In the genomic region with DNA sequence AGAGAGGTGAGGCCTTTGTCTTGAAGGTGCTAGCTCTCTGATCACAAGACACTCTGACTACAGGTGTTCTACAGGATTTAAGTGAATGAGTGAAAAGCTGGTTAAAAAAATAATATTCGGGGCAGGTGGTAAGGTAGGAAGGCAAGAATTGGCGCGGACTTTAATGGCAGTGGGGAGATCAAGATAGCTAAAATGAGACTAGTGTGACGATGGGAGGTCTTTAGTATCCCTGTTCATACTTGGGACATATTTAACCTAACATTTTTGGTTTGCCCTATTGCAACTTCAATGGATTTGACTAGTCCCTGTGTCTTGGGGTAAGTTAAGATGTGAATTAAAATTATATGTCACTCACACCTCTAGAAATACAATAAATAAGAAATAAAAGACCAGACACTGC, we compare ENCODE assay signal across 8 mouse cellular contexts. TPM values are rescaled to one million over a fixed set of nuclear protein-coding genes. Genes with fewer than 3 reads are reported as not detected.
A peak's percentile ranks its signal among the peaks of the same experiment; 100 is the strongest.
DNase-seq lines count a peak whose midpoint lies in the region; ATAC-seq and TF ChIP-seq lines count a peak whose summit lies in the region.

No protein-coding gene starts in this region.

- peak overlapping the region; percentile 55 for H3K4me2 ChIP-seq in kidney, postnatal 0 days (ENCODE audit: low read length)
- peak overlapping the region; percentile 99 for H3K4me2 ChIP-seq in embryonic facial prominence, embryonic 13.5 days
- H3K4me2 ChIP-seq in hindbrain, embryonic 16.5 days (ENCODE audit: low read length), result peak overlapping the region; percentile 98
- peak overlapping the region; percentile 49 for H3K4me2 ChIP-seq in midbrain, postnatal 0 days (ENCODE audit: low read depth, low read length, poor library complexity, severe bottlenecking)

- no peak for TF ChIP-seq POLR2A in kidney, adult 2 months (IDR thresholded peaks at IDR 0.05; ENCODE audit: low read depth, low read length)

- H3K4me1 ChIP-seq in kidney, postnatal 0 days (replicated peaks; ENCODE audit: insufficient read depth, low read length), result peaks cover 10% of the 10 kb centered on the region; the same call in 1 of the 2 replicates
- H3K4me1 ChIP-seq in kidney, adult 2 months (ENCODE audit: control insufficient read depth, insufficient read depth, low read length), result peaks cover 8% of the 10 kb centered on the region; the same call in 1 of the 2 replicates
- H3K4me1 ChIP-seq in embryonic facial prominence, embryonic 13.5 days, result peaks cover 24% of the 10 kb centered on the region
- peaks cover 24% of the 10 kb centered on the region for H3K4me1 ChIP-seq in hindbrain, embryonic 16.5 days (ENCODE audit: control insufficient read depth, insufficient read depth, low read depth, low read length)
- H3K4me1 ChIP-seq in midbrain, postnatal 0 days (ENCODE audit: insufficient read depth, low read length), result peaks cover 6% of the 10 kb centered on the region; the same call in 1 of the 2 replicates

- H3K9ac ChIP-seq in kidney, postnatal 0 days (ENCODE audit: low read depth, low read length), result no peak overlapping the region
- H3K9ac ChIP-seq in embryonic facial prominence, embryonic 13.5 days, result peak overlapping the region; percentile 58
- peak overlapping the region; percentile 58 for H3K9ac ChIP-seq in hindbrain, embryonic 16.5 days (ENCODE audit: low read depth, low read length)
- peak overlapping the region; percentile 54; the same call in 1 of the 2 replicates for H3K9ac ChIP-seq in midbrain, postnatal 0 days (replicated peaks; ENCODE audit: low read length, poor library complexity, severe bottlenecking)

- no peak overlapping the region for H3K27ac ChIP-seq in kidney, postnatal 0 days
- H3K27ac ChIP-seq in kidney, adult 2 months (ENCODE audit: insufficient read depth, low read depth, low read length), result no peak overlapping the region
- no peak overlapping the region for H3K27ac ChIP-seq in embryonic facial prominence, embryonic 13.5 days
- H3K27ac ChIP-seq in hindbrain, embryonic 16.5 days (ENCODE audit: low read depth, low read length), result peak overlapping the region; percentile 73
- peak overlapping the region; percentile 78 for H3K27ac ChIP-seq in midbrain, postnatal 0 days (ENCODE audit: low read depth, low read length)

- ATAC-seq in kidney, postnatal 0 days (replicated peaks; ENCODE audit: low FRiP score, low read depth), result no peak
- ATAC-seq in embryonic facial prominence, embryonic 13.5 days (ENCODE audit: insufficient number of reproducible peaks, insufficient read depth, low FRiP score, low TSS enrichment, low read depth), result no peak
- no peak for ATAC-seq in hindbrain, embryonic 16.5 days
- no peak for ATAC-seq in midbrain, postnatal 0 days (ENCODE audit: low FRiP score)

- H3K27me3 ChIP-seq in kidney, postnatal 0 days (ENCODE audit: insufficient read depth, low read length), result no peaks in the 10 kb centered on the region
- no peaks in the 10 kb centered on the region for H3K27me3 ChIP-seq in kidney, adult 2 months (replicated peaks; ENCODE audit: control insufficient read depth, insufficient read depth, low read length)
- H3K27me3 ChIP-seq in embryonic facial prominence, embryonic 13.5 days, result no peaks in the 10 kb centered on the region
- H3K27me3 ChIP-seq in hindbrain, embryonic 16.5 days (replicated peaks; ENCODE audit: control insufficient read depth, insufficient read depth, low read length), result no peaks in the 10 kb centered on the region
- no peaks in the 10 kb centered on the region for H3K27me3 ChIP-seq in midbrain, postnatal 0 days (ENCODE audit: insufficient read depth, low read length)

- peak overlapping the region; percentile 75 for H3K4me3 ChIP-seq in kidney, postnatal 0 days (replicated peaks; ENCODE audit: low read depth, low read length)
- no peak overlapping the region for H3K4me3 ChIP-seq in kidney, adult 2 months (ENCODE audit: insufficient read depth, low read depth, low read length)
- H3K4me3 ChIP-seq in embryonic facial prominence, embryonic 13.5 days, result peak overlapping the region; percentile 87
- H3K4me3 ChIP-seq in hindbrain, embryonic 16.5 days (ENCODE audit: low read length), result peak overlapping the region; percentile 77
- H3K4me3 ChIP-seq in midbrain, postnatal 0 days (ENCODE audit: low read depth, low read length), result peak overlapping the region; percentile 69

- peaks cover 7% of the 10 kb centered on the region; the same call in 1 of the 2 replicates for H3K36me3 ChIP-seq in kidney, postnatal 0 days (ENCODE audit: insufficient read depth, low read length)
- H3K36me3 ChIP-seq in kidney, adult 2 months (ENCODE audit: control insufficient read depth, insufficient read depth, low read length), result no peaks in the 10 kb centered on the region
- peaks cover 14% of the 10 kb centered on the region for H3K36me3 ChIP-seq in embryonic facial prominence, embryonic 13.5 days
- peaks cover 6% of the 10 kb centered on the region for H3K36me3 ChIP-seq in hindbrain, embryonic 16.5 days (ENCODE audit: control insufficient read depth, insufficient read depth, low read length)
- peaks cover 9% of the 10 kb centered on the region; the same call in 1 of the 2 replicates for H3K36me3 ChIP-seq in midbrain, postnatal 0 days (ENCODE audit: insufficient read depth, low read length)

- TF ChIP-seq CTCF in kidney, postnatal 0 days (IDR thresholded peaks at IDR 0.05; ENCODE audit: low read depth), result no peak
- no peak for TF ChIP-seq CTCF in kidney, adult 2 months (conservative IDR thresholded peaks at IDR 0.05; ENCODE audit: insufficient read depth, insufficient read length, low read depth, low read length)
- no peak for TF ChIP-seq CTCF in midbrain, postnatal 0 days (IDR thresholded peaks at IDR 0.05)

- no peaks in the 10 kb centered on the region for H3K9me3 ChIP-seq in kidney, postnatal 0 days (replicated peaks; ENCODE audit: low read length)
- H3K9me3 ChIP-seq in embryonic facial prominence, embryonic 13.5 days, result no peaks in the 10 kb centered on the region
- H3K9me3 ChIP-seq in hindbrain, embryonic 16.5 days (ENCODE audit: control insufficient read depth, low read length), result no peaks in the 10 kb centered on the region
- H3K9me3 ChIP-seq in midbrain, postnatal 0 days (ENCODE audit: low read length), result no peaks in the 10 kb centered on the region

- 30% methylated on average over 4 of the region's 4 CpGs for WGBS in kidney, postnatal 0 days
- 16% methylated on average over 4 of the region's 4 CpGs for WGBS in kidney, adult 2 months
- WGBS in embryonic facial prominence, embryonic 13.5 days, result 40% methylated on average over 4 of the region's 4 CpGs
- 30% methylated on average over 4 of the region's 4 CpGs for WGBS in hindbrain, embryonic 16.5 days
- 28% methylated on average over 4 of the region's 4 CpGs for WGBS in midbrain, postnatal 0 days

- no peak for DNase-seq in kidney, postnatal 0 days (ENCODE audit: low spot score)
- DNase-seq in kidney, adult 2 months, result no peak
- no peak for DNase-seq in midbrain, postnatal 0 days (ENCODE audit: low spot score)
- DNase-seq in thymus, postnatal 0 days (ENCODE audit: low spot score), result no peak
- no peak for DNase-seq in left cerebral cortex, adult 8-10 months (ENCODE audit: low spot score in 2 of 2)
- no peak for DNase-seq in thymus, adult 18-20 months

RNA-seq across cellular contexts. Expression of gene Ncln, which starts 0.8 kb away (rescaled TPM):
- 56.1 and 63.3 TPM in 2 replicates for polyA plus RNA-seq in kidney, postnatal 0 days (2015; fragmentation: Nextera tagmentation; extraction: Ambion mirVana)
- polyA plus RNA-seq in kidney, adult 2 months (2012; rRNA removed), result 148 and 190 TPM in 2 replicates
- polyA plus RNA-seq in embryonic facial prominence, embryonic 13.5 days (2015; fragmentation: Nextera tagmentation; extraction: Ambion mirVana), result 82.3 and 87.9 TPM in 2 replicates
- polyA plus RNA-seq in hindbrain, embryonic 16.5 days (2015; fragmentation: Nextera tagmentation; extraction: Ambion mirVana), result 68.9 and 82.7 TPM in 2 replicates
- total RNA-seq in midbrain, postnatal 0 days (2014; rRNA removed), result 83.0 and 93.1 TPM in 2 replicates
- 58.1 and 63.3 TPM in 2 replicates for polyA plus RNA-seq in midbrain, postnatal 0 days (2015; fragmentation: Nextera tagmentation; extraction: Ambion mirVana)
- polyA plus RNA-seq in thymus, postnatal 0 days (2015; fragmentation: Nextera tagmentation; extraction: Ambion mirVana), result 39.4 and 45.5 TPM in 2 replicates
- total RNA-seq in left cerebral cortex, adult 8-10 months (2022), result 10 to 100 TPM; 70.9 to 91.6 (median 73.7) TPM

RNA-seq across cellular contexts. Expression of gene S1pr4, which starts 3.0 kb away (rescaled TPM):
- polyA plus RNA-seq in kidney, postnatal 0 days (2015; fragmentation: Nextera tagmentation; extraction: Ambion mirVana), result 1.7 and 1.8 TPM in 2 replicates
- polyA plus RNA-seq in kidney, adult 2 months (2012; rRNA removed), result 2.3 and 4.9 TPM in 2 replicates
- polyA plus RNA-seq in embryonic facial prominence, embryonic 13.5 days (2015; fragmentation: Nextera tagmentation; extraction: Ambion mirVana), result 0.25 and 0.31 TPM in 2 replicates
- 0.65 and 0.79 TPM in 2 replicates for polyA plus RNA-seq in hindbrain, embryonic 16.5 days (2015; fragmentation: Nextera tagmentation; extraction: Ambion mirVana)
- total RNA-seq in midbrain, postnatal 0 days (2014; rRNA removed), result 0.09 and 0.16 TPM in 2 replicates
- 0.40 and 0.41 TPM in 2 replicates for polyA plus RNA-seq in midbrain, postnatal 0 days (2015; fragmentation: Nextera tagmentation; extraction: Ambion mirVana)
- 22.2 and 25.6 TPM in 2 replicates for polyA plus RNA-seq in thymus, postnatal 0 days (2015; fragmentation: Nextera tagmentation; extraction: Ambion mirVana)
- 1 to 10 TPM in 2 of 4 experiments, under 1 TPM in 2; 0.41 to 1.2 (median 0.89) TPM for total RNA-seq in left cerebral cortex, adult 8-10 months (2022)

RNA-seq across cellular contexts. Expression of gene Celf5, which starts 14.5 kb away (rescaled TPM):
- polyA plus RNA-seq in kidney, postnatal 0 days (2015; fragmentation: Nextera tagmentation; extraction: Ambion mirVana), result 0.30 and 0.47 TPM in 2 replicates
- 0.18 and 0.27 TPM in 2 replicates for polyA plus RNA-seq in kidney, adult 2 months (2012; rRNA removed)
- polyA plus RNA-seq in embryonic facial prominence, embryonic 13.5 days (2015; fragmentation: Nextera tagmentation; extraction: Ambion mirVana), result 2.1 and 2.5 TPM in 2 replicates
- 60.1 and 63.6 TPM in 2 replicates for polyA plus RNA-seq in hindbrain, embryonic 16.5 days (2015; fragmentation: Nextera tagmentation; extraction: Ambion mirVana)
- 142 and 206 TPM in 2 replicates for total RNA-seq in midbrain, postnatal 0 days (2014; rRNA removed)
- polyA plus RNA-seq in midbrain, postnatal 0 days (2015; fragmentation: Nextera tagmentation; extraction: Ambion mirVana), result 61.5 and 74.0 TPM in 2 replicates
- polyA plus RNA-seq in thymus, postnatal 0 days (2015; fragmentation: Nextera tagmentation; extraction: Ambion mirVana), result 0.04 and 0.25 TPM in 2 replicates
- 100 to 1,000 TPM; 229 to 265 (median 242) TPM for total RNA-seq in left cerebral cortex, adult 8-10 months (2022)

RNA-seq across cellular contexts. Expression of gene Gna15, which starts 27.1 kb away (rescaled TPM):
- polyA plus RNA-seq in kidney, postnatal 0 days (2015; fragmentation: Nextera tagmentation; extraction: Ambion mirVana), result 0.80 and 0.92 TPM in 2 replicates
- 1.7 and 2.1 TPM in 2 replicates for polyA plus RNA-seq in kidney, adult 2 months (2012; rRNA removed)
- 2.0 and 2.1 TPM in 2 replicates for polyA plus RNA-seq in embryonic facial prominence, embryonic 13.5 days (2015; fragmentation: Nextera tagmentation; extraction: Ambion mirVana)
- polyA plus RNA-seq in hindbrain, embryonic 16.5 days (2015; fragmentation: Nextera tagmentation; extraction: Ambion mirVana), result 0.81 and 1.1 TPM in 2 replicates
- 0.94 and 2.1 TPM in 2 replicates for total RNA-seq in midbrain, postnatal 0 days (2014; rRNA removed)
- polyA plus RNA-seq in midbrain, postnatal 0 days (2015; fragmentation: Nextera tagmentation; extraction: Ambion mirVana), result 1.1 and 1.2 TPM in 2 replicates
- 3.5 TPM in 2 replicates for polyA plus RNA-seq in thymus, postnatal 0 days (2015; fragmentation: Nextera tagmentation; extraction: Ambion mirVana)
- 1 to 10 TPM; 3.4 to 6.1 (median 5.3) TPM for total RNA-seq in left cerebral cortex, adult 8-10 months (2022)

RNA-seq across cellular contexts. Expression of gene Nfic, which starts 41.5 kb away (rescaled TPM):
- polyA plus RNA-seq in kidney, postnatal 0 days (2015; fragmentation: Nextera tagmentation; extraction: Ambion mirVana), result 62.3 and 72.5 TPM in 2 replicates
- 64.7 and 82.5 TPM in 2 replicates for polyA plus RNA-seq in kidney, adult 2 months (2012; rRNA removed)
- polyA plus RNA-seq in embryonic facial prominence, embryonic 13.5 days (2015; fragmentation: Nextera tagmentation; extraction: Ambion mirVana), result 87.0 and 96.1 TPM in 2 replicates
- polyA plus RNA-seq in hindbrain, embryonic 16.5 days (2015; fragmentation: Nextera tagmentation; extraction: Ambion mirVana), result 24.5 and 34.5 TPM in 2 replicates
- 16.2 and 17.4 TPM in 2 replicates for total RNA-seq in midbrain, postnatal 0 days (2014; rRNA removed)
- polyA plus RNA-seq in midbrain, postnatal 0 days (2015; fragmentation: Nextera tagmentation; extraction: Ambion mirVana), result 19.1 and 21.3 TPM in 2 replicates
- 21.5 and 21.9 TPM in 2 replicates for polyA plus RNA-seq in thymus, postnatal 0 days (2015; fragmentation: Nextera tagmentation; extraction: Ambion mirVana)
- 10 to 100 TPM; 83.3 to 98.1 (median 85.4) TPM for total RNA-seq in left cerebral cortex, adult 8-10 months (2022)

Comparison
In these comparisons a context has a peak if more than half of its experiments do, and no peak if none do; other contexts are left out.
1. H3K27ac ChIP-seq: peak in hindbrain, embryonic 16.5 days (single experiment) and midbrain, postnatal 0 days (single experiment); none in kidney, postnatal 0 days (single experiment), kidney, adult 2 months (single experiment) and embryonic facial prominence, embryonic 13.5 days (single experiment).
2. H3K4me2 ChIP-seq: peak in every context shown above with its lines; median percentile 99 in embryonic facial prominence, embryonic 13.5 days; 98 in hindbrain, embryonic 16.5 days; 55 in kidney, postnatal 0 days; 49 in midbrain, postnatal 0 days.
3. RNA of gene Celf5, which starts 14.5 kb away (polyA plus RNA-seq): 61.5 to 74.0 TPM in midbrain, postnatal 0 days and 60.1 to 63.6 TPM in hindbrain, embryonic 16.5 days; 2.1 to 2.5 TPM in embryonic facial prominence, embryonic 13.5 days, 0.30 to 0.47 TPM in kidney, postnatal 0 days, 0.18 to 0.27 TPM in kidney, adult 2 months and 0.04 to 0.25 TPM in thymus, postnatal 0 days; every median in the first group is over 10 times any median in the second.